Mouse (Mus musculus): ENCODE results near the gene Akap11. TPM values are rescaled to one million over a fixed set of nuclear protein-coding genes. Genes with fewer than 3 reads are reported as not detected.

Akap11 gene
- total RNA-seq (2023; ENCODE audit: inconsistent age), result 38.0 to 42.4 TPM (median 40.0 TPM) in 4 replicates

DNA sequence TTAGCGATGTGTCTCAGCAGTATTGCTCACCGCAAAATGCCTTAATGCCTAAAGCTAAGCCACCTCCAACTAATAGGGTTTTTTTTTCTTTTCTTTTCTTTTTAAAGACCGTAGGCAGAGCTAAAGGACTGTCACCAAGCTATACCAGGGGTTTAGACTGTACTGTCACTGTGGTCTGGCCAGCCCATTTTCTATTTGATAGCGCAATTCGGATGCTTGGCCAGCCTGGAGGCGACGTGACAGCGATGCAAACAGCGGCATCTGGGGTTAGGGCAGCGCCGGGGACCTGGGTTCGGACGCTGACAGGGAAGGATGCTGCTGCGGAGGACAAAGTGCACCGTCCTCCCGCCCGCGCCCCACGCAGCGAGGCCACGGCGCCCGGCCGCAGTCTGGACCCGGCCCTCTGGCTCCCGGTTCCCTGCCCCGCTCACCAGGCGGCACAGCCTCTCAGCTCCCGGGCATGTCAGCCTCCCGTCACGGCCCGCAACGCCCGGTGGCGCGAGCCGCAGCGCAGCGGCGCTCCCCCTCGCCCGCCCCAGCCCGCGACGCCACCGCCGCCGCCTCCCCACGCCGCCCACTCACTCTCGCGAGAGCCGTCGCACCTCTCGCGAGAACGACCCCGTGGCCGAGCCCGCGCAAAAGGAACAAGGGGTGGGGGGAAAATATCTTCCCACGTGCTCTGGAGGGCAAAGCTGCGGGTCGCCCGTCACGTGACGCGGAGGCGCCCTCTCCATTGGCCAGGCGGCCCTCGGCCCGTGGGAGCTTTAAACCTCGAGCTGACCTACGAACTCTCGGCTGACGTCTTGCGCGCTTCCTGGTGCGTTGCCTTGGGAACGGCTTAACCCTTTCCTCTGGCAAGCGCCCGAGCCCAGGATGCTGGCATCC lies at the start of gene Akap11:
TSS of gene Akap11 (minus strand) at position 528 of the 885 bp plus-strand sequence.

Other genes with a start within 250 kb of the Akap11 start
- gene Tnfsf11, start 228.8 kb downstream of the Akap11 start, total RNA-seq (2023; ENCODE audit: inconsistent age), result 0.87 to 0.90 TPM in 2 of 4 replicates, not detected in the others
- gene Dgkh, start 196.0 kb upstream of the Akap11 start, total RNA-seq (2023; ENCODE audit: inconsistent age), result 2.4 to 3.4 TPM (median 2.7 TPM) in 4 replicates

Data from B cell, adult (primary cell).